Mouse (Mus musculus) lung, postnatal 4 days (tissue): Measurements from ENCODE around the gene Cd164l2.

Experiments used
- DNase-seq, 2 experiments: peaks; one replicate each; pipeline ENCODE4 v3.0.0; 2021

The Cd164l2 gene

GRCm38 (mm10) chr4:133257798-133258408 lies 46.0 kb downstream of the Cd164l2 start:
- DNase-seq = no peak

GRCm38 (mm10) chr4:133261641-133262374 lies 49.9 kb downstream of the Cd164l2 start:
- no peak for DNase-seq

- no peak for DNase-seq
Measured at GRCm38 (mm10) chr4:133262375-133262765, 50.4 kb downstream of the Cd164l2 start.

GRCm38 (mm10) chr4:133262882-133263281 lies 51.0 kb downstream of the Cd164l2 start, which contains the start of gene Sytl1:
Gene Sytl1, minus strand, starts transcription at chr4:133263113.
- DNase-seq = no peak

GRCm38 (mm10) chr4:133263756-133264155 lies 51.8 kb downstream of the Cd164l2 start:
- DNase-seq = no peak

- DNase-seq = no peak
Measured at GRCm38 (mm10) chr4:133264559-133264958, 52.6 kb downstream of the Cd164l2 start.

- DNase-seq = no peak
Measured at GRCm38 (mm10) chr4:133265297-133265696, 53.4 kb downstream of the Cd164l2 start.

- no peak for DNase-seq
Measured at GRCm38 (mm10) chr4:133265759-133266158, 53.8 kb downstream of the Cd164l2 start.

- DNase-seq = no peak
Measured at GRCm38 (mm10) chr4:133266248-133266880, 54.4 kb downstream of the Cd164l2 start.

- no peak for DNase-seq
Measured at GRCm38 (mm10) chr4:133268931-133269330, 57.0 kb downstream of the Cd164l2 start.

GRCm38 (mm10) chr4:133269596-133269995 lies 57.7 kb downstream of the Cd164l2 start:
- no peak for DNase-seq

GRCm38 (mm10) chr4:133270929-133271328 lies 59.0 kb downstream of the Cd164l2 start:
- DNase-seq = no peak
